Mouse (Mus musculus) spleen, postnatal 4 days (tissue): ENCODE data around the gene Col15a1.

Source experiments
- DNase-seq, 2 experiments: peaks; one replicate each; pipeline ENCODE4 v3.0.0; 2022; ENCODE audit warnings: low spot score in 2 of 2

Col15a1 gene

DNA sequence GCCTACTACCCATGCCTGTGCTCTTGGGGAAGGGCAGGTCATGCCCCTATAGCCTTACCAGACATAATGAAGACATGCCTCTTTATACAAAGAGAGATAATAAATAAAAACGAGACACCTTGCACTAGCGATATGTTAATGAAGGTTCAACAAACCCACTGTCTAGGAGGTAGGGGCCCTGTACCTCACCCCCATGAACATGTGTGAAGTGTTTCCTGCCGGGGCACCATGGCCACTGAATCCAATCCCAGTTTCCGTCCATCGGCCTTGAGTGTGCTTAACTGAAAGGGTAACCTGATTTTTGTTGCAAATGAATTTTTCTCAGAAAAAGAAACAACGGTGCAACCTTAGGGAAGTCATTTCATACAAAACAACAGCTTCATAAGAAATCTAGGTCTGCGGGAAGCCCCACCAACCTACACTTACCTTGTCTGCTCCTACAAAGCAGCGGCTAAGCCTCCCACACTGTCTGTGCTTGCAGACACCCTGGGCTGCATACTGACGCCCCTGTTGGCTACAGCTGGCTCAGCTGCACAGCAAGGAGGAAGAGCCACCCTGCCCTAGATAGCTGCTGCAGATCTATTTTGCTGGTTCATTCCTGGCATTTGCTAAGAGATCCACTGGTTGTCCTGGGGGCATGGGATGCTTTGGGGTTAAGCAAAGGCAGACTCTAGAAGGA, 64.6 kb downstream of the Col15a1 start:
- DNase-seq: no peak

- DNase-seq: no peak
These were observed 65.8 kb downstream of the Col15a1 start for GRCm38 (mm10) chr4:47273795-47274194.

- DNase-seq: no peak
These were observed 67.0 kb downstream of the Col15a1 start for GRCm38 (mm10) chr4:47274911-47275310.

- no peak for DNase-seq
These were observed 70.4 kb downstream of the Col15a1 start for GRCm38 (mm10) chr4:47278397-47278796.

DNA sequence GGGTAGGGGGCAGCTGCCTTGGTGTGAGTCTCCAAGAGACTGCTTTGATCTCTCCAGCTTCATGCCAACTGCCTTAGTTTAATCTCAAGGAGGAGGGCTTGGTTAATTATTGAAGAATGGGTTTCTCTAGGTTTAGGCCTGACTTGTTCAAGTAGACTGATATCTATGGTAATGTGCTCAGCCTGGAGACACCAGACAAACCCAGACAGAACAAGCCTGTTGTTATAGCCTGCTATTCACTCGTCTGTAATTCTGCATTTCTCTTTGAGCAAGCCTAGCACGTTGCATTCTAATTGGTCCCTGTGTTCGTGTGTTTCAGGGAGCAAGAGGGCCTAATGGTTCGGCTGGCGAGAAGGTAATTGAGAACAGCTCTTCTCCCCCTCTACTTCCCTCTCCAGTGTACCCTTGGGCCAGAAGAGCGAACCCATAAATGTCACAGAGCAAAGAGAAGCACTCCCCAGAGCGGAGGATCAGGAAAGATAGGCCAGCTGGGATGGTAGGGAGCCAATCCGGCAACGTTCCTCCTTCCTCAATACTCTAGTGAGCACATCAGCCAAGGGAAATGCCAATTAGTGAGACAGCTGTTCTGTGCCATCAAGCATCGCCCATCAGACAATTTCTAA, 71.2 kb downstream of the Col15a1 start:
- DNase-seq: no peak

DNA sequence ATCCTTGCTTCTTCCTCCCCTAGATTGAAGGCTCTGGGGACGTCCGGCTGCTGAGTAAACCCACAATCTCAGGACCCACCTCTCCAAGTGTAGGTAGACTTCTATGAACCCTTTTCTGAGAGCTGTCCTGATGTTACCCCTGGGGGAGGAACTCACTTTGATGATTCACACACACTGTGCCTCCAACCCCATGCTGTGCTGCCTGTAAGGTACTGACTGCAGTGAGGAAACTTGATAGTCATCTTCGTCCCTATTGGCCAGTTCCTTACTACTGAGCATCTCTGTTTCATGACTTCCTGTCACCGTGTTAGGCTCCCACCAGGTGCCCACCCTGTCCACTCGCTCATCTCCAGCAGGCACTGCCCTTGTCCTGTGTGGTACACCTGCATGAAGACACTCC, 72.2 kb downstream of the Col15a1 start:
- no peak for DNase-seq

- DNase-seq: no peak
These were observed 74.1 kb downstream of the Col15a1 start for GRCm38 (mm10) chr4:47281920-47282682.

DNA sequence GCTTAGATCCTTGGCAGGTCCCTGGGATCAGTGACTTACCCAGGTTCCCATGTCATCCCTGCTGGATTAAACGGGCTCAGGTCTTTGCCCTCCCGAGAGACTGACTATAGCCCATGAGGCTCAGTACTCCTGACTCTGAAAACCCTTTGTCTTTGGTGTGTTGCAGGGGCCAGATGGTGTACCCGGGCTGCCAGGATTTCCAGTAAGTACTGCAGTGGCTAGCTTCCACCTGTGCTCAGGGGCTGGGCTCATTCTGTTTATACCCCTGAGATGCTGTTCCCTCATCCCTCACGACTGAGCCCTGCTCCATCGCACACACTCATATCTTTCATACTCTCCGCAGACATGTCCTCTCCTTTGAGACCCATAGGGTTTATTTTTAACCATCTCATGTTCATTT, 76.3 kb downstream of the Col15a1 start:
- DNase-seq: no peak

DNA sequence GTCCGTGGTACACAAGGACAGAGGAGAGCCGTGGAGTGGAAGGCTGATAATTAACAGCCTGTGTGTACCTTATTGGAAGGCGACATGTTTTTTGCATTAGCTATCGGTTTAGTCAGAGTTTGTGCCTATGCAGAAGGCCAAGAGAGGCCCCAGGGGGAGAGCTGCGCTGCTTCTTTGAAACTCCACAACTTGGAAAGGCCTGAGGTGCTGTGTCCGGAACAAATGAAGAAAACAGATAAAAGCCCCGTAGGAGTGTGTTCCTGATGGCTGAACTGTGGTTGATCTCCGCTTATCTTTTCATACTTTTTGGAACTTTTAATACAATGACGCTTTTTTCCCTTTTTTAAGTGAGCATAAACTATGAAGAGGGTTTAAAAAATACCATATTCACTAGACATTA, 76.9 kb downstream of the Col15a1 start:
- DNase-seq: no peak

DNA sequence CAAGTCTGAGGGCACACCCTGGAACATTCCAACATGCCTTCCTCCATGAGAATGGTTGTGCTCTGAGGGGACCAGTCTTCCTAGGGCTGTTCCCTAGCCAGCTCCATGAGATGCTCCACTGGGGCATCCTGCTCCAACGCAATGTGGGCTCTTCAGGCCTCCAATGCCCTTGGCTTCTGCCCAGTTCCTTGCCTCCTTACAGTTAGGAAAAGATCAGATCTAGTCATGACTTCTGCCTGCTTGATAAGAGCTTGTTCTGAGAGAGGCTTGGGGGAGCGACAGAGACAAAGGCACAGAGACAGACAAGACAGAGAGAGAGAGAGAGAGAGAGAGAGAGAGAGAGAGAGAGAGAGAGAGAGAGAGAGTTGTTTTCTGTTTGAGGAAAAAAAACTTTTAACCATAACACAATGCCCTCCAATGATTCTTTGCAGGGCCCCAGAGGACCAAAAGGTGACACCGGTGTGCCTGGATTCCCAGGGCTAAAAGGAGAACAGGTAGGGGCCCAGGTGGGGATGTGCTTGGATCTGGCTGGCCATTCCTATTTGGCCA, 78.7 kb downstream of the Col15a1 start:
- no peak for DNase-seq

GRCm38 (mm10) chr4:47287468-47287867, 79.5 kb downstream of the Col15a1 start:
- DNase-seq: no peak

- no peak for DNase-seq
These were observed 80.3 kb downstream of the Col15a1 start for GRCm38 (mm10) chr4:47288306-47288705.

DNA sequence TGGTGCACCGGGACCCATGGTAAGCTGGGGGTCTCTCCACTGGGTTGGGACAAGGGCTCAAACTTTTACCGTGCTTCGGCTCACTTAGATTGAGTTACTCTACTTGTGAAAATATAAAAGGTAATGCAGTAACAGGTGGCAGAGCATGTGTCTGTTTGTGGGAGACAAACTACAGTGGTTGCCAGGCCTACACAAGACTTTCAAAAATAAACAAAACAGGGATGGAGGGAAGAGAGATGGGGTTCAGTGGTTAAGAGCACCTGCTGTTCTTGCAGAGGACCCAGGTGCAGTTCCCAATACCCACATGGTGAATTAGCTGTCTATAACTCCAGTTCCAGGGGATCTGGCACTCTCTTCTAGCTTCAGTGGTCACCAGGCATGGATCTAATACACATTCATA, 81.6 kb downstream of the Col15a1 start:
- DNase-seq: no peak

DNA sequence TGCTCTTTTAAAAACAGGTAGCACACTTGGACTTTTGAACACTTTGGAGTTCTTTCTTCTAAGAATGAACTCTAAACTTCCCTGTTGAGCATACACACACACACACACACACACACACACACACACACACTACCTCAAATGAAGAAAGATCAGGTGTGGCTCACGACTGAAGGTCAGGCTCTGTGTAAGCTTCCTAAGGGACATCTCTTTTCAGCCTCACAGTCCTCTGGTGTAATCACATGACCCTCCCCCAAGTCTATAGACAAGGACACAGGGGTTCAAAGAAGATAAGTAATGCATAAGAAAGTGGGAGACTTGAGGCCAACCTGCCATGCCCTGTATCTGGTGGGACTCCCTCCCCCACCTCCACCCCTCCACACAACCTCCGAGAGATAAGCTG, 82.5 kb downstream of the Col15a1 start:
- DNase-seq: no peak

DNA sequence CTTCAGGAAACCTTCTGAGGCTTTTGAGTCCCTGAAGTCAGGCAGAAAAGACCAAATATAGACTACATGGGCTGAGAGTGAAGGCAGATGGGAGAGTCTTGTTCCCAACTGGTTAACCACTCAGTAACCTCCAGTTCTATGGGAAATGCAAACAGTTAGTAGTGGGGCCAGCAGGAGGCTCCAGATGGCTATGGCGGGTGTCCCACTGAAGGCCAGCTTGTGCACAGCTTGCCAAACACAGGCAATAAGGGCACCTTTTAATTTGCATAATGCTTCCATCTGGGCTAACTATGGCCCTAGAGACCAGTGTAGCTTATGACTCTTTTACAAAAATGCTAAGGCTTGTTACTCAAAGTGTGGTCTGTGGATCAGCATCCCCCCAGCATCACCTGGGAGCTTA, 83.1 kb downstream of the Col15a1 start:
- no peak for DNase-seq

GRCm38 (mm10) chr4:47292956-47293355, 85.0 kb downstream of the Col15a1 start:
- DNase-seq: no peak

- peak; percentile 41 to 73 for DNase-seq
These were observed 86.0 kb downstream of the Col15a1 start for GRCm38 (mm10) chr4:47293771-47294543.

GRCm38 (mm10) chr4:47294544-47295070, 86.6 kb downstream of the Col15a1 start:
- no peak for DNase-seq

DNA sequence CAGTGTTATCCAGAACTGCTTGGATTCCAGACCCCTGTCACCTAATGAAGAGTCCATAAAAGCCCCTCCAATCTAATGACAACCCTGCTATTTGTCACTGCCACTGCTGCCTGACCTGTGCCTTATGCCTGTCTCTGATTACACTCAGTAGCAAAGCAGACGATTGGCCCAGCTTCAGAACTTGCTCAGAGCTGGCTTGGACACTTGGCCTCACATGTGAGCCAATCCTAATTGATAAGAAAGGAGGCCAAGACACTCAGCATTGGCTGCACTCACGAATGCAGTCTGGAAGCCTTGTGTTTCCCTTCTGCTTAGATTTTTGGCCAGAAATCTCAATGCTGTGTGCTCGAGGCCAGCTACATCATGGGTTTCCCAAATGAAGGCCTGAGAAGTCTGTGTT, 87.6 kb downstream of the Col15a1 start:
- no peak for DNase-seq

GRCm38 (mm10) chr4:47300701-47301100, 92.7 kb downstream of the Col15a1 start:
- no peak for DNase-seq

DNA sequence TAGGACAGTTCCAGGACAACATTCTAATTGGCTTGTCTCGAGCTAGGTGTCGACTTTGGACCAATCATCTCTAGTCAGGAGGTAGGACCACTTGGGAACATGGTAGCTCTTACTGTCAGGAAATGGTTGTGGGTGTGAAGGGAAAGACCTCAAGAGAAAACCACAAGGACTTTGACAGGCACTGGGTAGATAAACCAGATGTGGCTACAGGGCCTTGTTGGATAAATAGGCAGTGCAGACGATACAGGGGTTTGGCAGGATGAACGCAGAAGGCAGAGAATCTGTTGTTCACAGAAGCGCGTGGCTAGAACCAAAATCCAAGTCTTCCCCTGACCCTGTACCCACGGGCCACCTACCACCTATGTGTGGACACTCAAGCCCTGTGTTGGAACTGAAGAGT, 94.6 kb downstream of the Col15a1 start:
- DNase-seq: no peak
